Mouse (Mus musculus): Measurements from ENCODE around the gene Baiap2l2.
A peak's percentile ranks its signal among the peaks of the same experiment; 100 is the strongest.

Baiap2l2 gene

DNA sequence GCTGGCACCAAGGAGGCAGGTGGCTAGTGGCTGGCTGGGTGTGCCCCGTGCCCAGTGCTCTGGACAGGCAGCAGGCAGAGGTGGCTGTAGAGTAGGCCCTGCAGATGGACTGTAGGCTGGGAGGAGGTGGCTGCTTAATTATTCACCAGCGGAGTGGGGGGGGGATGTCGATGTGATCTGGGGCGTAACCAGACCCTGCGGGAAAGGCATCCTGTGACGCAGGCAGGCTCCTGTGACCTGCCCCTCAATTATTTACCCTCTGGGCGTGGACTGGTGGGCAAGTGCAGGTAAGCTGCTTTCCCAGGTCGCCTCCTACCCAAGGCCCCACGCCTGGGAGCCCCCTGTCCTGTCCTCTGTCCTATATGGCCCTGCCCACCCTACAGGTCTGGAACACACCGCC is at the start of gene Baiap2l2:
Gene Baiap2l2 (minus strand): TSS at position 139 of the 400 bp plus-strand sequence.
- no peak for DNase-seq

GRCm38 (mm10) chr15:79333409-79333808 is 48.1 kb upstream of the Baiap2l2 start:
- no peak for DNase-seq

DNA sequence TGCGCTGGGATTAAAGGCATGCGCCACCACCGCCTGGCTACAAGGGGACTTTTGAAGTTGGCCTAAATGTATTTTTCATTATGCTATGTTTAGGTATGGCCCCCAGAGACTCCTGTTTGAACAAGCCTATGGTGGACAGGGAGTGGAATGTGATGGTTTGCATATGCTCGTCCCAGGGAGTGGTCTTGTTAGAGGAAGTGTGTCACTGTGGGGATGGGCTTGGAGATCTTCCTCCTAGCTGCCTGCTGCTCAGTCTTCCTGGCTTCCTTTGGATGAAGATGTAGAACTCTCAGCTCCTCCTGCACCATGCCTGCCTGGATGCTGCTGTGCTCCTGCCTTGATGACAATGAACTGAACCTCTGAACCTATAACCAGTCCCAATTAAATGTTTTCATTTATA is 45.2 kb upstream of the Baiap2l2 start:
- no peak for DNase-seq

DNA sequence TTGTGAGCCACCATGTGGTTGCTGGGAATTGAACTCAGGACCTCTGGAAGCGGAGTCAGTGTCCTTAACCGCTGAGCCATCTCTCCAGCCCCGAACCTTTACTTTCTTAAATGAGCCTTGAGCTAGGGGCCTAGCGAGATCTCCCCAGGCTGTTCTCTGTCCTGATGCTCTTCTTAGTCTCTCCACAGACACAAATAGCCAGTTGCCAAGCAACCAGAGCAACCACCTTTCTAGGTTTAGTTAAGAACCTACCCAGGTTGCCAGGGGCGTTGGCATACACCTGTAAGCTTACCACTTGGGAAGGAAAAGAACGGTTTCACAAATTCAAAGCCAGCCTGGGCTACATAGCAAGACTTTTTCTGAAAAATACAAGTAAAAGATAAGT is 44.6 kb upstream of the Baiap2l2 start:
- DNase-seq, result no peak

- DNase-seq, result no peak
Observed at GRCm38 (mm10) chr15:79329346-79329978, 44.1 kb upstream of the Baiap2l2 start.

GRCm38 (mm10) chr15:79328939-79329275 is 43.6 kb upstream of the Baiap2l2 start:
- DNase-seq, result no peak

DNA sequence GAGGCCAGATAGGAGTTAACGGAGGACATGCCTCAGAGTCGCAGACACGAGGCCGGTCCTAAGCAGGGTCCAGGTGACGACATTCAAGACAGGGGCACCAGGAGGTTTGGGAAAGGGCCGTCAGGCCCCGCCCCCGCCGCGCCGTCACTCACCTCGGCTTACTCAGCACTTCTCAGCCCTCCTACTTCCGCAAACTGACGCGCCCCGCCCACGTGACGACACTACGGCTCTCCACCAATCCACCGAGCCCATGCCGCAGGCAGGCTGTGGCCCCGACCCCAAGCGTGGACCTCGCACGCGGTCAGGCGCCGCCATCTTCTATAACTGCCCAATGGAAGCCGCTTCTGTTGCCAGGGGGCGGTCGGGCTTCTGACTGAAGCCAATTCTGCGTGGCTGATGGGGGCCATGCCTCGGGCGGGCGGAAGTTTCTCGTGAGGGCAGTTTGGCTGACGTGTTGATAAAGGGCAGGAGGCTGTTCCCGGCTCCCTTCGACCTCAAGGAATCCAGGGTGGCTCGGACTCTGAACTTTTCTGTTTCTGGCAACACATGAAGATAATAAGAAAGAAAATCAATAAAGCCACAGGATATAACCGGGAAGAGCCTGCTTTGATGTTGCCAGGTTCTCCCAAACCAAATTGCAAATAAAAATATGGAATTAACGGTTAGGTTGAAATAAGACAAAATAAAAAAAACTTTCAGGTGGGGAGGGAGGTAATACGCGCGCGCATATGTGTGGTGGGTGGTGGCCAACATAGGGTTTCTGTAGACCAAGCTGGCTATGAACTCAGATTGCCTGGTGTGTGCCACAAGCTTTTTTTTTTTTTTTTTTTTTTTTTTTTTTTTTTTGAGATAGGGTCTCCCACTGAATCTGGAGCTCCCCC is 43.0 kb upstream of the Baiap2l2 start, which contains the start of gene Pla2g6:
Gene Pla2g6 (minus strand): TSS at position 333 of the 881 bp plus-strand sequence.
- DNase-seq, result peak; percentile 98

DNA sequence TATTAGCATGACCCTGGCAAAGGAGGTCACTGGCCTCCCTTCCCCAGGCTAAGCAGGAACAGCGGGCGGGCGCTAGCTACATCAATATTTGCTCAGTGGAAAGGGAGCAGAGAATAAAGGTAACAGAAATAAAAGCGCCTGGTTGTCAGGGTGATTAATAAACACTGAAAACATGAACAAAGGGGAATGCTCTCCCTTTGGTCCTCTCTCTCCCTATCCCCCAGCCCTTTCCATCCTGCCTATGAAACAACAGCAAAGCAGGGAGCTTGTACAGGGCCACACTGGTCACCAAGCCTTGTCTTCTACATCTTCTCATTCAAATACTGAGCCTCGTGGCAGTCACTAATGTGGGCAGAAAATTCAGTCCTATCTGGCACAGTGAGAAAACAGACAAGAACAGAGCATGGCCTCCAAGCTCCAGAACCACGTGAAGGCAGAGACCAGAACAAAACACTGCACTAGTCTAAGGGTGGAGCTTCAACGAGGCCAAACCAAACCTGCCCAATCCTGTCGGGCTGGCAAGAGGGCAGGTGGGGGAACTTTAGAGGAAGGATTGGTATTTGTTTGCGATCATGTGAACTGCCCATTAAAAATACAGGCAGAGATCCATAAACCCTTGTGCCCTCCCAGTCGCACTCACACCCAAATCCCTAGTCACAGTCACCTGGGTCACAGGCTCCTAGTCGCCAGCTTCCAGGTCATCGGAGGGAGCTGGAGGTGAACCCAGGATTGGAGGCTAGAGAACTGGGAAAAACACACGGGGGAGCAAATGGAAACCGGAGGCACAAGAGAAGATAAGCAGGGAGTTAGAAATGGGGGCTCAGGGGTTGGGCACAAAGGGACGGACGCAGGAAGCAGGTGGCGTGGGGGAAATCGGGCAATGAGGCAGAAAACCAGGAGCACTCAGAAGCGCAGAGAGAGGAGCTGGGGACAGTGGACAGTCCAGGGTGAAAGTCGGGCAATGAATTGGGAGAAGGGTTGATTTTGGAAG is 41.9 kb upstream of the Baiap2l2 start:
- peak; percentile 36 for DNase-seq

DNA sequence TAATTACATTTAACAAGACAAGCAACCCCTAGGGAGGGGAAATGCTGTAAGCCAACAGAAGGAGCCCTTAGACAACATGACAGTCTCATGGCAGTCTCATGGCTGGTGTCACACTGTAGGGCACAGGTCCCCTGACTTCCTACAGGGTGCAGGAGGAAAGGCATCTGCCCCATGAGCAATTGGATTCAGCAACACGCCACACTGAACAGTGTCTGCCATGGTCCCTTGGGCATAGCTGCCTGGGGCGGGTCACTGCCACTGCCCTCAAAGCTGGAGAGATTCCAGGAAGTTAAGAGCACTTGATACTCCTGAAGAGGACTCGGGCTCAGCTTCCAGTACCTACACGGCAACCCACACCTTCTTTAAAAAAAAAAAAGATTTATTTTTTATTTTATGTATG is 40.9 kb upstream of the Baiap2l2 start:
- no peak for DNase-seq

DNA sequence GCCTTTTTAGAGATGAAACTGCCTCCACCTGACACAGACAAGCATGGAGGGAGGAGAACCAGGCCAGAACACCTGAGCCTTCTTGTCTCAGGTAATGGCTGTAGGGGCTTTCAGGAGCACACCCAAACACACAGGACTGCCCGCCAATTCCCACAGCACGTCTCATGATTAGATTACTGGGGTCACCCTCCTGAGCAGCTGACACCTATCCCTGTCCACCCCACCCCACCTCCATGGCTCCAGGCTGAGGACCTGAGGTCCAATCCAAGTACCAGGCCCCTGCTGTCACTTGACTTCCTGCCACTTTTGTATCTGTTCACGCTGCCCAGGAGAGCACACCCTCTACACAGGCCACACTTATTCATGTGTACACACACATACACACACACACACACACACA is 40.4 kb upstream of the Baiap2l2 start:
- DNase-seq, result no peak

DNA sequence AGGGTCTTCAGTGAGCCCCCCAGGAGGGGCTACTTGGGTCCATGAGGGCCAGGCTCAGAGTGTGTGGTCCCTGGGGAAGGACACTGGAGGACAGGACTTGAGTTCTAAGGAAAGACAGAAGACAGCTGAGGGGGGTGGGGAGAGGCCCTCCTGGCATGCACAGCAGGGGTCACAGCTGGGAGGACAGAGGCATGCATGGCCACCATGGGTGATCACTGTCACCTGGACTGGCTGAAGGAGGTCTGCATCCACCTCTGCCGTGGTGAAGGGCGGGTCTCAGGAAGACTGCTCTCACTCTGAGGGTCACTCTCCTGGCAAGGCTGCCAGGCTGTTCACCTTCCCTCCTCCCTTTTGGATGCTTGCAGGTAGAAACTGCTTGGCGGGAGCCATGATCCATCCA is 39.0 kb upstream of the Baiap2l2 start:
- no peak for DNase-seq

- no peak for DNase-seq
Observed at GRCm38 (mm10) chr15:79323791-79324155, 38.4 kb upstream of the Baiap2l2 start.

DNA sequence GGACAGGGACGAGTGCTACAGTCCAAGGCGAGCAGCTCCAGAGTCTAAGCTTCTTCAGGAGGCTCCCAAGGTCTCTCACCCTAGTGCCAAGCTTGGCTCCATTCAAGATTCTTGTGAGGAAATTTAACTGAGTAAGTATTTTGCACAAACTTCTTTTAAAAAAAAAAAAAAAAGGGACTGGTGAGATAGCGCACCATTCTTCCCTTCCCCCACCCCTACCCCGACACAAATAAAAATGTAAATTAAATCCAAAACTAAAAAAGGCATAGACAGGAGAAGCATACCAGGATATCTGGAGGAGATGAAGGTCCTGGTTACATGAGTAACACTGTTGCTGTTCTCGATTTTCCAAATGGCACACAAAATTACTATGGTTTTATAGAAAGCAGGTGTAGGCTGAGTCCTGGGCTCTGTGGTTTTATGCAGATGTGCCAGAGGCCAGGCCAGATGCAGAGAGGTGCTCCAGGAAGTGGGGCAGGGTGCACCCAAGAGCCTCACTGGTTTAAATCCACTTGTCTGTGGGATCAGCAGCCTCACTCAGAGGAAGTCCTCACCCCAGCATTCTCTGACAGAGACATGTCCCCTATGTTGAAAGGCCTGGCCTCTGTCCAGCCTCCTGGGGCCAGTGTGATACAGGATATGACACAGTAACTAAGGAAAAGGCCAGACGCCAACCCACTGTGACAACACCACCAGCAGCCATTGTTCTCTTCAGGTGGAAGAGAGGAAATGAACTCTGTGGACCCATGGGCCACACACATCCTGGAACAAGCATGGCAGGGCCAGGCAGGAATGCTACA is 37.9 kb upstream of the Baiap2l2 start:
- no peak for DNase-seq

GRCm38 (mm10) chr15:79322281-79322990 is 37.1 kb upstream of the Baiap2l2 start:
- no peak for DNase-seq

DNA sequence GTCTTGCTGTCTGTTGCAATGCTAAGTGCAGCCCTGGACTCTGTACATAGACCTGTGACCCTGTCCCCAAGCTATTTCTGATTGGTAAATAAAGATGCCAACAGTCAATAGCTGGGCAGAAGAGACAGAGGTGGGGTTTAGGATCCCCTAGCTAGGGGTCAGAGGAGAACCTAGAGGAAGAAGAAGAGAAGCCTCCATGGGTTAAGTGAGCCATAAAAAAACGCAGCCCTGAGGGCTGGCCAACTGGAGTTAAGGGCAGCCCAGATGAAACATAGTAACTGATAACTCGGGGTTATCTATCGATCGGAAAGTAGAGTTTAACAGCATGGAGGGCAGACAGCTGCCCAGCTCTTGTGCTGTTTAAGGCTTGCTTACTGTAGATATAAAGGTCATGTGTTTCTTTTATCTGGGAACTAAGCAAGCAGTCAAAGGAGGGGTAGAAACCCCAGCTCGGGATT is 36.4 kb upstream of the Baiap2l2 start:
- DNase-seq, result no peak

DNA sequence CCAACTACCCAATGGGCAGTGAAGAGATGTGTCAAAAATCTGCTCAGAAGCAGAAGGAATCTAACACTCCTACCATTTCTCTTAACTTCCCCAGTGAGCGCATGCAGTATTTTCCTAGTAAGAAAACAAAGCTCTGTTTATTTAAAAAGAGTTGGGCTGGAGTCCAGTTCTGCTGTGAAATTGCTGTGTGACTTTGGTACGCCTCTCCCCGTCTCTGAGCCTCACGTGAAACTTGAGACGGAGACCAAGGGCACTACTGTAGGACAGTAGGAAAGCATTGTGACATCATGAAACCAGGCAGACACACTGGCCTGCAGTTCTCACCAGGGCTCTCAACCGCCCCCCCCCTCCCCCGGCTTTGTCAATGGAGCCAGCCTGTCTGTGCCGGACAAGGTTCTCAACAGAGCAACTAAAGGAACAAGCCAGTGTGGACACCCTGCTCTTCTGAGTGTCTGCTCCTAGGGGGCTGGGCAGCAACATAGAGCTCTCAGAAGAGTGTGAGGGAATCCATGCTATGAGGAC is 28.6 kb upstream of the Baiap2l2 start:
- DNase-seq, result no peak

DNA sequence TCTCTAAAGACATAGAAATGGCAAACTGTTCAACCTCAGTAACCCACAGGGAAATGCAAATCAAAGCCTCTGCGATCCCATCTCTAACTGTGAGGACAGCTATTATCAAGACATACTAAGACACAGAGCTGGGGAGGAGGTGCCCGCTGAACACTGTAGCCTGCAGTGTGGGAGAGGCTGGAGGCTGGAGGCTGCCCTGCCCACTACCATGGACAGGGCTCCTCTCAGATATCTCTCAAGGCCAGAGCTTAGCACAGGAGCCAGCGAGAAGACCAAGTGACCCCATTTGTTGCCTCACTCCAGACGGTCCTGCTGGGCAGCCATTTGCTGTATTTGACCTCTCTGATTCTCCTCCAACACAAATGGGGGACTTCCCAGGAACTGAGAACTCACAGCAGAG is 22.5 kb upstream of the Baiap2l2 start:
- DNase-seq, result no peak

DNA sequence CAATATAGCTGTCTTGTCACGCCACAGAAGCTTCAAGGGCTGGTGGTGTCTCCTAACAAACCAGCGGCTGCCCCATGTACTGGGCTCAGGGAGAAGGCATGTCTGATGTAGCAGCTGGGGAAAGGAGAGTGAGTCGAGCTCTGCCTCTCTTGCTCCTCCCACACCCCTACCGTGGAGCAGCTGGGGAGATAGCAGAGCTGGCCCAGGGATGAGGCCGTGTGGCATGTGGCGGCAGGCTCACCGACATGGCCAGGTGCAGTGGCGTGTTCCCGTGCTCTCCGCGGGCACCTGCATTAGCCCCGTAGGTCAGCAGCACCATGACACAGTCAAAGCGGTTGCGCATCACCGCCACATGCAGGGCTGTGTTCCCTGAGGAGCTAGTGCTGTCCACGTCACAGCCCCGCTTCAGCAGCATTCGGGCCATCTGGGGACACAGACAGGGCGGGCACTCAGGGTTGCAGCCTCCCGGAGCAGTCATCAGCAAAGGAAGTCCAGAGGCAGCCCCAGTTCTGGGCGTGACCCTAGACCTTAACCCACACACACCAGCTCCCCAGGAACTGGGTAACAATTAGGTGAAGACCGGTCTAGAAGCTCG is 20.8 kb upstream of the Baiap2l2 start:
- DNase-seq, result no peak

GRCm38 (mm10) chr15:79304832-79305231 is 19.5 kb upstream of the Baiap2l2 start:
- DNase-seq, result no peak

GRCm38 (mm10) chr15:79303725-79304124 is 18.4 kb upstream of the Baiap2l2 start:
- DNase-seq, result no peak
